Mouse (Mus musculus): Measurements from ENCODE around the gene Amer2. TPM values are rescaled to one million over a fixed set of nuclear protein-coding genes. Genes with fewer than 3 reads are reported as not detected.

Gene Amer2
- polyA plus RNA-seq, 1 experiment from 2014 or later: 1.1 TPM

DNA sequence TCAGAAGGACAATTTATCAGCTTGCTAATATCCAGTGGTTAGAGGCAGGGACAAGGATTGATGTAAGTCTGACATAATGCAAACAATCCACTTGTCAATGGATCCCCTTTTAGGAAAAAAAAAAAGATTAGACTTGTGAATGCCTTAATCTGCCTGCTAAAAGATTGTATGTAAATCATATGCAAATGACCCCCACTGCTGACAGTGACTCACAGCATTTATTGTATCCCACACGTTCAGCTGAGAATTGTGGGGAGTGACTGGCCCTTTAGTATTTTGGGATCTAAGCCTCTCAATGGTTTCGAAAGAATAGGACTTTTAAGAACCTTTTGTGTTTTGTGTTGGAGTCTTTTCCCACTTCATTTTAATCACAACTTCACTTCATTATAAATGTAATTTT lies 30.2 kb downstream of the Amer2 start:
- H3K4me1 ChIP-seq (ENCODE audit: control insufficient read depth, insufficient read depth, low read length): no peaks in the 10 kb centered on the region
- no peak for ATAC-seq (ENCODE audit: insufficient number of reproducible peaks, insufficient read depth, low FRiP score, low read depth)
- no peak overlapping the region for H3K4me2 ChIP-seq (replicated peaks; ENCODE audit: low read depth, low read length)
- H3K9ac ChIP-seq (replicated peaks; ENCODE audit: low read depth, low read length): no peak overlapping the region
- no peaks in the 10 kb centered on the region for H3K27me3 ChIP-seq (ENCODE audit: control insufficient read depth, insufficient read depth, low read length)
- 74% methylated on average over 2 of the region's 2 CpGs for WGBS
- no peaks in the 10 kb centered on the region for H3K36me3 ChIP-seq (ENCODE audit: control insufficient read depth, insufficient read depth, low read length)
- no peak overlapping the region for H3K4me3 ChIP-seq (ENCODE audit: low read depth, low read length)
- H3K27ac ChIP-seq (ENCODE audit: low read length): no peak overlapping the region
- H3K9me3 ChIP-seq (ENCODE audit: control insufficient read depth, low read depth, low read length): no peaks in the 10 kb centered on the region

DNA sequence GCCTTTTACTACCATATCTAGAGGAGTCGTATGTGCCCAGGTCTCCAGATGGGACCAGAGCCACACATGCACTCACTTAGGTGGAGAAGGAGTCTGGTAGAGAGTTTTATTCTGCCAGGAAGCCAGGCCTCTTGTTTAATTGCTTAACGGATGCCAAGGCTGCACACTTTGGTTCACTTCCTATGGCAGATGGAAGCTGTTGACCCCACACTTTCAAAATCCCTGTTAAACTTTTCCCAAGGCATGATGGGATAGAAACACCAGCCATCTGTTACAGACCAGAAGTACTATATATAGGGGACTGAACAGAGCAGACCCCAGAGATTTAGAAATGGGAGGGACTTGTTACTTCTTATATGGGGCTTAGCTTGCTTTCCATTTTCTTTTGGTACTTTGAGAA lies 32.8 kb downstream of the Amer2 start:
- H3K9ac ChIP-seq (replicated peaks; ENCODE audit: low read depth, low read length): no peak overlapping the region
- no peak overlapping the region for H3K4me2 ChIP-seq (replicated peaks; ENCODE audit: low read depth, low read length)
- H3K36me3 ChIP-seq (ENCODE audit: control insufficient read depth, insufficient read depth, low read length): no peaks in the 10 kb centered on the region
- H3K4me1 ChIP-seq (ENCODE audit: control insufficient read depth, insufficient read depth, low read length): peaks cover 8% of the 10 kb centered on the region
- no peak for ATAC-seq (ENCODE audit: insufficient number of reproducible peaks, insufficient read depth, low FRiP score, low read depth)
- no peak overlapping the region for H3K27ac ChIP-seq (ENCODE audit: low read length)
- no peaks in the 10 kb centered on the region for H3K27me3 ChIP-seq (ENCODE audit: control insufficient read depth, insufficient read depth, low read length)
- no peaks in the 10 kb centered on the region for H3K9me3 ChIP-seq (ENCODE audit: control insufficient read depth, low read depth, low read length)
- 75% methylated on average over 2 of the region's 2 CpGs for WGBS
- H3K4me3 ChIP-seq (ENCODE audit: low read depth, low read length): no peak overlapping the region

DNA sequence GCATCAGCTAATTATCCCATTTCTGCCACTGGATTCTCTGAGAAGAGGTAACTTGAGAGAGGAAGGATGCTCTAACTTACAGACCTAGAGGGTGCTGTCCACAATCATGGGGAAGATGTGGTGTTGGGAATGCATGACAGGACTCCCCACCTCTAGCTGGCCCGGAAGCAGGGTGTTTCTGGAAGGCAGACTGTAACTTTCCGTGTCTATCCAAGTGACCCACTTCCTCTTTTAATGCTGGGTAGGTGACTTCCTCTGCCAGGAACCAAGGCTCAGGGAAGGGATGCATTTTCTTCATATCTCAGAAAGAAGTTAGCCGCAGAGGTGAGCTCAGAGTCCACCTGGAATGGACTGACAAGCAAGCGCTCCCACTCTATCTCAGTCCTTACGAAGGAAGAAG lies 33.5 kb downstream of the Amer2 start:
- no peak overlapping the region for H3K27ac ChIP-seq (ENCODE audit: low read length)
- WGBS: 90% methylated on average over 5 of the region's 5 CpGs

DNA sequence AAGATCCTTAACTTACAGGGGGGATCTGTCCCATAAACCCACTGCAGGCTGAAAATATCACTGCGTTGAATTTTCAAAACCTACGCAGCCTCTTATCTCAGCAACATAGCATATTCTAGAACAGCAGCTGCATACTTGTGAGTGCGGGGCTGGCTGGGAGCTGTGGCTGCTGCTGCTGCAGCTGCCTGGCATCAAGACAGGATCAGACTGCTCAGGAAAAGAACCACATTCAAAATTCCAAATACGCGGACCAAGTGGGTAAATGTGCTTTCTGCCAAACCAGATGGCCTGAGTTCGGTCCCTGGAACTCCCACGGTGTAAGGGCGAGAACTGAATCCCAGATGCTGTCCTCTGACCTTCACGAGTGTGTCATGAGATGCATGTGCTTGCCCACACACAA lies 34.3 kb downstream of the Amer2 start:
- Histone ChIP-seq H3K27ac (ENCODE audit: low read length) (no peak overlapping the region), H3K4me2 (replicated peaks; ENCODE audit: low read depth, low read length) (no peak overlapping the region), H3K36me3 (ENCODE audit: control insufficient read depth, insufficient read depth, low read length) (no peaks in the 10 kb centered on the region), H3K4me3 (ENCODE audit: low read depth, low read length) (no peak overlapping the region), H3K9me3 (ENCODE audit: control insufficient read depth, low read depth, low read length) (no peaks in the 10 kb centered on the region), H3K4me1 (ENCODE audit: control insufficient read depth, insufficient read depth, low read length) (peaks cover 8% of the 10 kb centered on the region), H3K9ac (replicated peaks; ENCODE audit: low read depth, low read length) (no peak overlapping the region), H3K27me3 (ENCODE audit: control insufficient read depth, insufficient read depth, low read length) (no peaks in the 10 kb centered on the region)
- WGBS: 64% methylated on average over 9 of the region's 9 CpGs
- no peak for ATAC-seq (ENCODE audit: insufficient number of reproducible peaks, insufficient read depth, low FRiP score, low read depth)

More for the DNA sequence above, 33.5 kb downstream of the Amer2 start:
- ATAC-seq (ENCODE audit: insufficient number of reproducible peaks, insufficient read depth, low FRiP score, low read depth): no peak
- H3K4me2 ChIP-seq (replicated peaks; ENCODE audit: low read depth, low read length): no peak overlapping the region
- no peaks in the 10 kb centered on the region for H3K27me3 ChIP-seq (ENCODE audit: control insufficient read depth, insufficient read depth, low read length)
- no peaks in the 10 kb centered on the region for H3K9me3 ChIP-seq (ENCODE audit: control insufficient read depth, low read depth, low read length)
- H3K36me3 ChIP-seq (ENCODE audit: control insufficient read depth, insufficient read depth, low read length): no peaks in the 10 kb centered on the region
- H3K4me3 ChIP-seq (ENCODE audit: low read depth, low read length): no peak overlapping the region
- H3K4me1 ChIP-seq (ENCODE audit: control insufficient read depth, insufficient read depth, low read length): peaks cover 8% of the 10 kb centered on the region
- no peak overlapping the region for H3K9ac ChIP-seq (replicated peaks; ENCODE audit: low read depth, low read length)

DNA sequence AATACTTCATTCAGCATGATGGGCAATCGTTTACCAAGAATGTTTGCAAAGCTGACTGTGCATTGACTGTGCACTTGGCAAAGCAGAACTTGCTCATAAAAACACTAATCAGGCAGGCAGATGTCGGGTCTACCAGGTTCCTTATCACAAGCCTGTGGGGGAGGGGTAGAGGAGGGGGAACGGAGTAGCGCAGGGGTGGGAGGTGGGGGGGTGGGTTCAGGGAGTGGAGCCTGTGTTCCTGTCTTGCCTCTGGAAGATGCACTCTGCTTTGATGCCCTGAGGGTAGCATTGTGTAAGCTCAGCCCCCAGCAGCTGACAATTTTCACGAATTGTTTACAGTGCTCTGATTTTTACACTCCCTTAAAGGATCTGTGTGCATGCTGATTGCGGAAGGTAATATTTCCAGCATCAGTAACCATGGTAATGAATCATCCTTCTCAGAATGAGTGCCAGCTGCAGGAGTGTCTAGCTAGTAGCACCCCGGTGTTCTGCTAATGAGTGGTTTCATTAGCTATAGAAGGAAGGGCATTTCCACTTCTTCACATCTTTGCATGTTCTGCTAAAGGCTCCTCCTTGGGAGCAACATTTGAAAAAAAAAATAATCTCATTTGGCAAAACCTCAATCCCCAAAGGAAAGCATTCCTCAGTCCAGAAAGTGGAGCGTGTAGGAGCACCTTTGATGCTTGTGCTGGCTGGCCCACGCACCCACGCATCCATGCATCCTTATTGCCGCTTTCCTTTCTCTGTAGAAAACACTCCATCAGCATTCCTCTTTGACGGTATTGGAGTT lies 36.8 kb downstream of the Amer2 start:
- no peak overlapping the region for H3K27ac ChIP-seq (ENCODE audit: low read length)
- no peaks in the 10 kb centered on the region for H3K9me3 ChIP-seq (ENCODE audit: control insufficient read depth, low read depth, low read length)
- H3K4me2 ChIP-seq (replicated peaks; ENCODE audit: low read depth, low read length): 0 out of 2 replicates have a peak overlapping the region, but pooled peaks have one; percentile 0
- 19% methylated on average over 12 of the region's 12 CpGs for WGBS
- H3K4me3 ChIP-seq (ENCODE audit: low read depth, low read length): no peak overlapping the region
- ATAC-seq (ENCODE audit: insufficient number of reproducible peaks, insufficient read depth, low FRiP score, low read depth): peak; percentile 29; the same call in 1 of the 2 replicates
- no peaks in the 10 kb centered on the region for H3K36me3 ChIP-seq (ENCODE audit: control insufficient read depth, insufficient read depth, low read length)
- H3K27me3 ChIP-seq (ENCODE audit: control insufficient read depth, insufficient read depth, low read length): no peaks in the 10 kb centered on the region
- H3K4me1 ChIP-seq (ENCODE audit: control insufficient read depth, insufficient read depth, low read length): peaks cover 14% of the 10 kb centered on the region
- H3K9ac ChIP-seq (replicated peaks; ENCODE audit: low read depth, low read length): no peak overlapping the region

DNA sequence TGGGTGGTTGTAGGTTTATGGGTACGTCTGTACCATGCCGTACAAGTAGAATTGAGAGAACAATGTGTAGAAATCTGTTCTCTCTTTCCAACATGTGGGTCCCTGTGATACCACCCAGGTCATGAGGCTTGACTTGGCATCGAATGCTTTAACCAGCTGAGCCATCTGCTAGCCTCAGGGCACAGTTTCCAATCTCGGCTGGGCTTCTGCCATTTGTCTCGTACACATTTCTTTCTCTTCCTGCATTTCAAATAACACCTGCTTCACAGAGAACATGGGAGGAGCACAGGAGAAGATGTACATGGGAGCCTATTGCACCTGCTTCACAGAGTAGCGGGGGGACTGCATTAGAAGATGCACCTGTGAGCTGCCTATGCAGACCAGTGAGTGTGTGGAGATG lies 38.2 kb downstream of the Amer2 start:
- no peak for ATAC-seq (ENCODE audit: insufficient number of reproducible peaks, insufficient read depth, low FRiP score, low read depth)
- WGBS: 90% methylated on average over 6 of the region's 6 CpGs
- no peak overlapping the region for H3K4me2 ChIP-seq (replicated peaks; ENCODE audit: low read depth, low read length)

DNA sequence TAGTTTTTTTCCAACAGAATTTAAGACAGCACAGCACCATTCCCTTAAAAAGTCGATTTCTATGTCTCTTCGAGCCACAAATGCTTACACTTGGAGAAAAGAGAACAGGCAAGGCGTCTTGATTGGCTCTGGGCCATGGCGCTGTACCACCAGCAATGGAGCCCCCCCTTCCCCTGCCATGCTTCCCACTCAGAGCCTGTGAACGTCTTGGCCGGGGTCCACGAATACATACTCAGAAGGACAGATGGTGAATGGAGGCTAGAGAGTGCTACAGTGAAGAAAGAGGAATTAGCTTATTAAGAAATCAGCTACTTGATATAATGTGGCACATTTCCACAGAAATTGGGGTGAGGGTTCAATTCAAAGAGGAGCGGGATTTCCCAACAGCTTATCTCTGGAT lies 41.6 kb downstream of the Amer2 start:
- Histone ChIP-seq H3K4me3 (ENCODE audit: low read depth, low read length) (no peak overlapping the region), H3K27ac (ENCODE audit: low read length) (peak overlapping the region; percentile 33; the same call in 1 of the 2 replicates), H3K4me2 (replicated peaks; ENCODE audit: low read depth, low read length) (no peak overlapping the region), H3K36me3 (ENCODE audit: control insufficient read depth, insufficient read depth, low read length) (no peaks in the 10 kb centered on the region), H3K4me1 (ENCODE audit: control insufficient read depth, insufficient read depth, low read length) (peaks cover 13% of the 10 kb centered on the region), H3K9me3 (ENCODE audit: control insufficient read depth, low read depth, low read length) (no peaks in the 10 kb centered on the region), H3K27me3 (ENCODE audit: control insufficient read depth, insufficient read depth, low read length) (no peaks in the 10 kb centered on the region), H3K9ac (replicated peaks; ENCODE audit: low read depth, low read length) (no peak overlapping the region)
- no peak for ATAC-seq (ENCODE audit: insufficient number of reproducible peaks, insufficient read depth, low FRiP score, low read depth)
- WGBS: 60% methylated on average over 8 of the region's 8 CpGs

More for the DNA sequence above, 38.2 kb downstream of the Amer2 start:
- no peak overlapping the region for H3K27ac ChIP-seq (ENCODE audit: low read length)
- H3K4me3 ChIP-seq (ENCODE audit: low read depth, low read length): no peak overlapping the region
- no peaks in the 10 kb centered on the region for H3K9me3 ChIP-seq (ENCODE audit: control insufficient read depth, low read depth, low read length)
- H3K36me3 ChIP-seq (ENCODE audit: control insufficient read depth, insufficient read depth, low read length): no peaks in the 10 kb centered on the region
- no peak overlapping the region for H3K9ac ChIP-seq (replicated peaks; ENCODE audit: low read depth, low read length)
- peaks cover 17% of the 10 kb centered on the region for H3K4me1 ChIP-seq (ENCODE audit: control insufficient read depth, insufficient read depth, low read length)
- H3K27me3 ChIP-seq (ENCODE audit: control insufficient read depth, insufficient read depth, low read length): no peaks in the 10 kb centered on the region

DNA sequence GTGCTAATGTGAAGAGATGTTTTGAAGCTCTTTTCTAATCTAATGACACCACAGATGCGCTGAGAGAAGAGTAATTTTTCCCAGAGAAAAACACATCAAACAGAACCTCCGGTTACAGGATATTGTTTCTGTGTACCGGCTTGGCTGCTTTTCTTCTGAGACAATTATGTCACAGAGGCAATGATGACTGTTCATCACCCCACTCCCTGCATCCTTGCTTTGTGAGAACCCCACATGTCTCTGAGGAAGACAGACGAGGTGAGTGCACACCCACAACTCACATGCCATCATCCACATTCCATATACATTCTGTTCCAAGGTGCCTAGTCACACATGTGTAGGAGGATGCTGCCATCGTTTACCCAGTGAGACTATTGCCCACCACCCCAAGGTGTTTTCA lies 44.9 kb downstream of the Amer2 start:
- Histone ChIP-seq H3K4me2 (replicated peaks; ENCODE audit: low read depth, low read length) (no peak overlapping the region), H3K27ac (ENCODE audit: low read length) (no peak overlapping the region), H3K36me3 (ENCODE audit: control insufficient read depth, insufficient read depth, low read length) (no peaks in the 10 kb centered on the region), H3K9me3 (ENCODE audit: control insufficient read depth, low read depth, low read length) (no peaks in the 10 kb centered on the region), H3K9ac (replicated peaks; ENCODE audit: low read depth, low read length) (no peak overlapping the region), H3K27me3 (ENCODE audit: control insufficient read depth, insufficient read depth, low read length) (no peaks in the 10 kb centered on the region), H3K4me3 (ENCODE audit: low read depth, low read length) (no peak overlapping the region), H3K4me1 (ENCODE audit: control insufficient read depth, insufficient read depth, low read length) (peaks cover 9% of the 10 kb centered on the region; the same call in 1 of the 2 replicates)
- 76% methylated on average over 5 of the region's 5 CpGs for WGBS
- no peak for ATAC-seq (ENCODE audit: insufficient number of reproducible peaks, insufficient read depth, low FRiP score, low read depth)

DNA sequence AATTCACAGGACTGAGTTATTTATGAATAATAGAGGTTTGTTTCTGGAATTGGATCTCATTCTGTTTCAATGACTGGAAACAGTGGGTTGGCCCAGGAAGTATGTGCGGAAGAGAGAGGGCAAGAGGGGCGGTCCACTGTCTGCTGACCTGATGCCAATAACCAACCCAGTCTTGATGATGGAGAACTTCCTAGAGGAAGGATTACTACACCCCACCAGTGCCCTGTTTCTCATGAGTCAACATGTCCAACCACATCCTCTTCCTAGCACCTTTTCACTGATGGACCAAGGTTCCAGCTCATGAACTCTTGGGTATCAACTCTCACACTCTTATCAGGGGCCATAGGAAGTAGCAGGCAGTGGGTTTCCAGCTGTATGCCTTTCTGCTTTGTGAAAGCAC lies 49.9 kb downstream of the Amer2 start:
- Histone ChIP-seq H3K4me3 (ENCODE audit: low read depth, low read length) (no peak overlapping the region), H3K9ac (replicated peaks; ENCODE audit: low read depth, low read length) (no peak overlapping the region), H3K36me3 (ENCODE audit: control insufficient read depth, insufficient read depth, low read length) (no peaks in the 10 kb centered on the region), H3K27me3 (ENCODE audit: control insufficient read depth, insufficient read depth, low read length) (no peaks in the 10 kb centered on the region), H3K4me1 (ENCODE audit: control insufficient read depth, insufficient read depth, low read length) (no peaks in the 10 kb centered on the region), H3K9me3 (ENCODE audit: control insufficient read depth, low read depth, low read length) (no peaks in the 10 kb centered on the region), H3K27ac (ENCODE audit: low read length) (no peak overlapping the region), H3K4me2 (replicated peaks; ENCODE audit: low read depth, low read length) (no peak overlapping the region)
- 93% methylated on average over 2 of the region's 2 CpGs for WGBS
- ATAC-seq (ENCODE audit: insufficient number of reproducible peaks, insufficient read depth, low FRiP score, low read depth): no peak
